Mouse (Mus musculus) forebrain, embryonic 15.5 days (tissue): ENCODE measurements at regions not wholly inside any gene's neighbourhood (a gene's known extent, or its start where the extent isn't known, plus 50 kb on each side); places are given as distances from the start of the nearest gene placed in this dataset.
"Not testable (repeated sequence)": the region's sequence is repeated elsewhere in the genome, so short reads cannot be mapped to it uniquely, and the experiment has no call there.

Experiments
- ATAC-seq: fragments of 200-750 bp; cut with Nextera tagmentation; replicated peaks from 2 replicates; pipeline ENCODE4 v1.8.0; 2017; ENCODE audit warnings: mild to moderate bottlenecking, moderate TSS enrichment, moderate library complexity
- H3K27ac ChIP-seq: fragments of 300-500 bp; sonication (generic); replicated peaks from 2 replicates; pipeline ENCODE4 v1.5.1; 2015; ENCODE audit warnings: mild to moderate bottlenecking, inconsistent platforms
- H3K27me3 ChIP-seq: fragments of 300-500 bp; sonication (generic); 2 replicates; pipeline ENCODE4 v1.6.1; 2015; ENCODE audit warnings: inconsistent platforms
- H3K36me3 ChIP-seq: fragments of 300-500 bp; sonication (generic); 2 replicates; pipeline ENCODE4 v1.6.1; 2015; ENCODE audit warnings: mild to moderate bottlenecking, inconsistent platforms
- H3K4me1 ChIP-seq: fragments of 300-500 bp; sonication (generic); 2 replicates; pipeline ENCODE4 v1.6.1; 2015; ENCODE audit warnings: inconsistent platforms
- H3K4me2 ChIP-seq: fragments of 300-500 bp; sonication (generic); replicated peaks from 2 replicates; pipeline ENCODE4 v1.6.1; 2015; ENCODE audit warnings: mild to moderate bottlenecking, inconsistent platforms
- H3K4me3 ChIP-seq: fragments of 300-500 bp; sonication (generic); 2 replicates; pipeline ENCODE4 v1.5.1; 2015; ENCODE audit warnings: mild to moderate bottlenecking, inconsistent platforms
- H3K9ac ChIP-seq: fragments of 300-500 bp; sonication (generic); replicated peaks from 2 replicates; pipeline ENCODE4 v1.6.1; 2015; ENCODE audit warnings: mild to moderate bottlenecking, inconsistent platforms
- H3K9me3 ChIP-seq: fragments of 300-500 bp; sonication (generic); 2 replicates; pipeline ENCODE4 v1.6.1; 2016; ENCODE audit warnings: inconsistent platforms
- WGBS: fragments of 180-500 bp; shearing (Covaris S2); methylation state at CpG from one replicate; pipeline ENCODE4 v1.1.7; 2015; ENCODE audit warnings: mixed read lengths; 5-methylcytosine and 5-hydroxymethylcytosine counted together

DNA sequence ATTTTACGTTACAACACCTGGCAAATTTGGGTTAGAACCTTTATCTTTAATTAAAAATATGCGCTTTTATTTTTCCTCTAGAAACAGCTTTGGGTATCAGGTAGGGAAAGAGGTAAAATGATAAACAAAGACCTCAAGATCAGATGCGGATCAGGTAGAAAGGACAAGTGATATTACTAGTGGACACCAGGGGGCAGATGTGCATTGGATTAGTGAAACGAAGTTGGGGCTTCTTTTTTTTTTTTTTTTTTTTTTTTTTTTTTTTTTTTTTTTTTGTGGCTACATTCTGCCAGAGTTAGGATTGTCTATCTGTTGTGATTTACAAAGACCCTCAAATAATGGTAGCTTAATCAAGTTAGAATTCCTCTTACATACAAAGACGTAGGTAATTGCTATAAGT is 153.8 kb downstream of the Cd109 start:
- Histone ChIP-seq H3K27me3 (no peaks in the 10 kb centered on the region), H3K4me1 (no peaks in the 10 kb centered on the region), H3K9me3 (no peaks in the 10 kb centered on the region), H3K4me2 (no peak overlapping the region), H3K27ac (no peak overlapping the region), H3K36me3 (no peaks in the 10 kb centered on the region), H3K9ac (no peak overlapping the region), H3K4me3 (no peak overlapping the region)
- 43% methylated on average over 5 of the region's 5 CpGs for WGBS
- ATAC-seq, result no peak

DNA sequence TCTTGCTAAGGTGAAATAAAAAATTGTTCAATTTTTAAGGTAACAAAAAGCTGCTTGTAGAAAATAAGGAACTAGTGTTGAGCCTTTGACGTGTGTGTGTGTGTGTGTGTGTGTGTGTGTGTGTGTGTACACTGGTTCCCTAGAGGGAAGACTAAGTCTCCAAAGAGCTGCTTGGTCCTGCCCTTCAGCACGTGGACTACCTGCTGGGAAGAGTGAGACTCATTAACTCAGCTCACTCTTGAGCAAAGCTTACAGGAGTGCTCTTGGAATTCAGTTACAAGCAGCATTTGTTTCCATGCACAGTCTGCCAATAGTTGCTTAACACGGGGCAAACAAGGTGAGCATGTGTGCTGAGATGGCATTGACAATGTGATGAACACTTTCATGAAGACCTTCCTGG is 158.6 kb downstream of the Cd109 start:
- 56% methylated on average over 3 of the region's 3 CpGs for WGBS
- Histone ChIP-seq H3K36me3 (no peaks in the 10 kb centered on the region), H3K4me3 (no peak overlapping the region), H3K4me2 (no peak overlapping the region), H3K27ac (no peak overlapping the region), H3K9me3 (no peaks in the 10 kb centered on the region), H3K27me3 (no peaks in the 10 kb centered on the region), H3K9ac (no peak overlapping the region), H3K4me1 (no peaks in the 10 kb centered on the region)
- no peak for ATAC-seq

DNA sequence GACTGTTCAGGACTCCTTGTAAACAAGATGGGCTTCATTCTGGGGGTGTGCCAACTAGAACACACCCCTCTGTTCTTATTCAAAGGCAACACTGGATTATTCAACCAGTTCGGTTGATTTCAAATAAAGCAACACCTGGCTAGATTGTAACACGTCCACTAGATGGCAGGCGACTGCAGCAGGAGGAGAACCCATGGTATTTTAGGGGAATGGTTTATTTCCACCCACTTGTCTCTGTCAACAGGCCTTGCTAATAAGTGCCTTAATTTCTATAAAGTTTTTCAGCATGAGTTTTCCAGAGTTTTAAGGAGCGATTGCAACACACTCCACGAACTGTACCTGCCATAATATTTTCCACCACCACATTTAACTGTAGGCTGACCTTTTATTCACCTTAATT is 160.1 kb downstream of the Cd109 start:
- 13% methylated on average over 5 of the region's 5 CpGs for whole genome bisulfite sequencing
- H3K36me3 ChIP-seq, result no peaks in the 10 kb centered on the region
- H3K27me3 ChIP-seq, result no peaks in the 10 kb centered on the region
- H3K9ac ChIP-seq, result no peak overlapping the region
- no peak overlapping the region for H3K27ac ChIP-seq
- no peak overlapping the region for H3K4me3 ChIP-seq
- no peak overlapping the region for H3K4me2 ChIP-seq
- no peaks in the 10 kb centered on the region for H3K4me1 ChIP-seq
- peak; percentile 75 for ATAC-seq
- no peaks in the 10 kb centered on the region for H3K9me3 ChIP-seq

DNA sequence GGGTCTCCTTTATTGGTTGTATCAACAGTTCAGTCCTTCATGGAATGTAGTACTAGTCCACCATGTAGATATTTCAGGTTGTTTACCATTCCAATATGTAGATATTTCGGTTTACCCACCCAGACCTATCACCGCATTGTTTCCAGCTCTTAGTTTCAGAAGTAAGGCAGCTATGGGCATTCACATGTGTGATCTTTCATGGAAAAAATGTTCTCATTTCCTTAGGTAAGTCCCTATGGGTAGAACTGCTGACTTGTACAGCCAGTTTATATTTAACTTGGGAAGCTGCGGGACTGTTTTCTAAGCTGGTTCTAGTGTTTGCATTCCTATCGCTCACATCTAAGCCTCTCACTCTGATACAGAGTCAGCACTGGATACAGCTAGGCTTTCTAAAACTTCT is 165.2 kb downstream of the Cd109 start:
- H3K27ac ChIP-seq, result no peak overlapping the region
- no peaks in the 10 kb centered on the region for H3K4me1 ChIP-seq
- ATAC-seq, result no peak
- WGBS, result 90% methylated on average over 4 of the region's 4 CpGs
- no peak overlapping the region for H3K4me2 ChIP-seq
- H3K9me3 ChIP-seq, result no peaks in the 10 kb centered on the region
- H3K27me3 ChIP-seq, result no peaks in the 10 kb centered on the region
- H3K4me3 ChIP-seq, result no peak overlapping the region
- no peak overlapping the region for H3K9ac ChIP-seq
- no peaks in the 10 kb centered on the region for H3K36me3 ChIP-seq

DNA sequence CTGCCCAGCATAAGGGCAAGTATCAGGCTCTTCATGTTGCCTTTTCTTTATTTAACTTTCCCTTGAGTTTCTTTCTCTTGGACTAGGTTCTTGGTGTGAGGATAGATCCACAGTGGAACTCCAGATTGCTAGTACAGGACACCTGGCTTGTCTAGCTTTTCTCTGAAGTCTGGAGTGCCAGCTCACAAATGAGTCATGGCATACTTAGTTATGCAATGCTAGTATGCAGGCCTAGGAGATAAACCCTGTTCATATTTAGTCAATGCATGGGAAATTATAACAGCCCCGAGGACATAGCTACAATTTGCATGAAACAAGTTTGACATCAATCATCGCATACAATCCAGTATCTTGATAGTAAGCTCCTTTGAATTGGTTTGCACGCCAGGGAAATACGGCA is 167.0 kb downstream of the Cd109 start:
- Histone ChIP-seq H3K9me3 (no peaks in the 10 kb centered on the region), H3K4me2 (no peak overlapping the region), H3K27me3 (no peaks in the 10 kb centered on the region), H3K27ac (no peak overlapping the region), H3K4me1 (no peaks in the 10 kb centered on the region), H3K36me3 (no peaks in the 10 kb centered on the region), H3K9ac (no peak overlapping the region), H3K4me3 (no peak overlapping the region)
- WGBS, result 97% methylated on average over 4 of the region's 4 CpGs
- no peak for ATAC-seq

DNA sequence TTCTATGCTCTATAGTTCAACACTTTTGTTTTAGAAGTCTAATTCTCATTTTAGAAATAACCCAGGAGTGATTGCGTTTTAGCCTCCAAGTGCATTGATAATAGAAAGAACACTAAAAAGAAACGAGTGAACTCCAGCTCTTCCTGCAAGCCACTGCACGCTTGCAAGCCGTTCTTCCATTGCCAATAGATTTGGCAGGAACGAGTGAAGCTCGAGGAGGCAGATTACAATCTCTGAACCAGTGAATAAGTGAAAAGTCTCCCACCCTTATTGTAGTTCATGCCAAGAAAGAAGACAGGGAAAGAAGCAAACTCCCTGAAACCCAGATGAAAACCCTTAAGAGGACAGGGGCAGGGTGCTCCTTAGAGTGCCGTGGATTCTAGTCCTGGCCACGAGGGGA is 167.5 kb downstream of the Cd109 start:
- Histone ChIP-seq H3K4me2 (no peak overlapping the region), H3K27me3 (no peaks in the 10 kb centered on the region), H3K9ac (no peak overlapping the region), H3K4me1 (no peaks in the 10 kb centered on the region), H3K36me3 (no peaks in the 10 kb centered on the region), H3K4me3 (no peak overlapping the region), H3K9me3 (no peaks in the 10 kb centered on the region), H3K27ac (no peak overlapping the region)
- WGBS, result 75% methylated on average over 8 of the region's 8 CpGs
- ATAC-seq, result no peak

DNA sequence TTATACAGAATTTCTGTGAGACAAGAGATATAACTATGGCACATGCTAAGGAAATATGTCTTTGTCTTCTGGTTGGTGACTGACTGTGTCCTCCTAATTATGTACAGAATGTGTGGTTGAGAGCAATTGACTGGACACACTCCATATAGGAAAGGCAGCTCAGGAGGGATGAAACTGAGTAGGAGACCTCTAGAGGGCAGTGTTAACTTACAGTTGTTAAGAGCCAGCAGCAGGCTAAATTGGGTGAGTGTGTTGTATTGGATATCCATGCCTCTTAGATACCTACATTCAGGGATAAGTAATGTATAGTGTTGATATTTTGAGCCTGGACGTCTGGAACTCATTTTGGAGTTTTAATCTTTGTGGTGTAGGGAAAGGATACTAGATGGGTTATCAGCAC is 172.5 kb downstream of the Cd109 start:
- no peak overlapping the region for H3K9ac ChIP-seq
- no peak overlapping the region for H3K4me2 ChIP-seq
- WGBS, result 0% methylated on average over 1 of the region's 1 CpGs
- 0 out of 2 replicates have a peak, but pooled peaks cover 2% of the 10 kb centered on the region for H3K4me1 ChIP-seq
- peak; percentile 93 for ATAC-seq
- H3K36me3 ChIP-seq, result no peaks in the 10 kb centered on the region
- H3K9me3 ChIP-seq, result no peaks in the 10 kb centered on the region
- no peaks in the 10 kb centered on the region for H3K27me3 ChIP-seq
- no peak overlapping the region for H3K27ac ChIP-seq
- no peak overlapping the region for H3K4me3 ChIP-seq

DNA sequence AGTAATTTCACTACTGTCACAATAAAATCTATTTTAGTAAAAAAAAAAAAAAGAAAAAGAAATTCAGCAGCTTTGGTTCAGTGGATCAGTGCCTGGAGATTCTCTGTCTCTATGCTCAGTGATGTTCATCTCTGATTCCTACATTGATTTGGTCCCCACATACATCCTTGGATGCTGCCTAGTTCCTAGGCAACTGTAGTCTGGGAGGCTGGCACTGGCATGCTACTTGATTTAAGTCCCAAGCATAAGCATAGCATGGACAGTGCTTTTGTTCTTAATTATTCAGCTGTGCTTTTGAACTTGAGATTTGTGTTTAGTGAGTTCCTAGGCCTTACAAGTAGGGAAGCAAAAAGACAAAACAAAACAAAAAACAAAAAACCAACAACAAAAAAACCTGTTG is 174.4 kb downstream of the Cd109 start:
- Histone ChIP-seq H3K4me1 (0 out of 2 replicates have a peak, but pooled peaks cover 2% of the 10 kb centered on the region), H3K9ac (no peak overlapping the region), H3K36me3 (no peaks in the 10 kb centered on the region), H3K27ac (no peak overlapping the region), H3K27me3 (no peaks in the 10 kb centered on the region), H3K9me3 (no peaks in the 10 kb centered on the region), H3K4me3 (no peak overlapping the region), H3K4me2 (no peak overlapping the region)
- ATAC-seq, result no peak

DNA sequence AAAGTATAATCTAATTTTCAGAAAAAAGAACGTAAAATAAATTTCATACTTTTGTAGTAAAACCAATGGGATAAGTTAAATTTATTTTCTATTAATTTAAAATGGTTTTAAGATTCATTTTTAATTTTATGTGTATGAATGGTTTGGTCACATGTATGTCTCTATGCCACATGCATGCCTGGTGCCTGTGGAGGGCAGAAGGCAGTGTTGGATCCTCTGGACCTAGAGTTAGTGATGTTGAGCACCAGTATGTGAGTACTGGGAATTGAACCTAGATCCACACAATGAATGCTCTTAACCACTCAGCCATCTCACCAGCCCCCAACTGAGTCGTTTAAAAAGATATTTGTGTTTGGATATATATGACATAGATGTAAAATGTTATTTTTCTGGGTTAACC is 174.8 kb downstream of the Cd109 start:
- no peak for ATAC-seq
- 88% methylated on average over 2 of the region's 2 CpGs for WGBS
- H3K9me3 ChIP-seq, result no peaks in the 10 kb centered on the region
- H3K27me3 ChIP-seq, result no peaks in the 10 kb centered on the region
- H3K4me1 ChIP-seq, result 0 out of 2 replicates have a peak, but pooled peaks cover 2% of the 10 kb centered on the region
- H3K27ac ChIP-seq, result no peak overlapping the region
- H3K9ac ChIP-seq, result no peak overlapping the region
- no peaks in the 10 kb centered on the region for H3K36me3 ChIP-seq
- no peak overlapping the region for H3K4me2 ChIP-seq
- H3K4me3 ChIP-seq, result no peak overlapping the region

DNA sequence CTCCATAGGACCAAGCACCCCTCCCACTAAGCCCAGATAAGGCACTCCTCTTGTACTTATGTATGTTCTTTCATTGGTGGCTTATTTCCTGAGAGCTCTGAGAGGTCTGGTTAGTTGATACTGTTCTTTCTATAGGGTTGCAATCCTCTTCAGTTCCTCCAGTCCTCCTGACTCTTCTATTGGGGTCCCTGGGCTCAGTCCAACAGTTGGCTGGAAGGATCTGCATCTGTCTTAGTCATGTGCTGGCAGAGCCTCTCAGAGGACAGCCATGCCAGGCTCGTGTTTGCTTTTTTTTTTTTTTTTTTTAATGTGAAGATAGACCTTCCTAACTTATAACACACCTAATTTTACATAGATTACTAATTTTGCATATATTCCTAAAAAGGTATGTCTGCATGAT is 180.5 kb downstream of the Cd109 start:
- ATAC-seq, result no peak
- Histone ChIP-seq H3K9me3 (no peaks in the 10 kb centered on the region), H3K4me1 (no peaks in the 10 kb centered on the region), H3K4me3 (no peak overlapping the region), H3K4me2 (no peak overlapping the region), H3K27ac (no peak overlapping the region), H3K36me3 (no peaks in the 10 kb centered on the region), H3K9ac (no peak overlapping the region), H3K27me3 (no peaks in the 10 kb centered on the region)
- 63% methylated on average over 1 of the region's 1 CpGs for WGBS

DNA sequence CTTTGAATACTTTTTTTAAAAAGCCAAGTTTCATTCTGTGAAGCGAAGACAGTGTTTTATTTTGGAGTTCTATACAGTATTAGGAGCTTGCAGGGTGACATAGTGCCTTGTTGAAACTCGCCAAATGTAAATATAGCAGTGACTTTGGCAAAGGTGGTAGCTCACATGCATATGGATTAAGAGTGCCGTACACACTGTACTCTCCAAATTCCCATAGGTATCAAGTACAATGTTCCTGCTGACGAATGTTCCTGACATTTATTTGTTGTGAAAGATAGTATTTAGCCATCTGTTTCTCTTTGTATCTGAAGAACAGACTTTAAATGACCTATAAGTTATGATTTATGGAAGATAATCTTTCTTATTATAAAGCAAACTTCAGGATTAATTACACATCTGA is 201.9 kb downstream of the Cd109 start:
- no peak overlapping the region for H3K9ac ChIP-seq
- no peak overlapping the region for H3K4me3 ChIP-seq
- 81% methylated on average over 4 of the region's 4 CpGs for WGBS
- H3K4me2 ChIP-seq, result no peak overlapping the region
- peaks cover 2% of the 10 kb centered on the region; the same call in 1 of the 2 replicates for H3K4me1 ChIP-seq
- no peaks in the 10 kb centered on the region for H3K36me3 ChIP-seq
- no peaks in the 10 kb centered on the region for H3K9me3 ChIP-seq
- H3K27ac ChIP-seq, result no peak overlapping the region
- no peaks in the 10 kb centered on the region for H3K27me3 ChIP-seq
- no peak for ATAC-seq

DNA sequence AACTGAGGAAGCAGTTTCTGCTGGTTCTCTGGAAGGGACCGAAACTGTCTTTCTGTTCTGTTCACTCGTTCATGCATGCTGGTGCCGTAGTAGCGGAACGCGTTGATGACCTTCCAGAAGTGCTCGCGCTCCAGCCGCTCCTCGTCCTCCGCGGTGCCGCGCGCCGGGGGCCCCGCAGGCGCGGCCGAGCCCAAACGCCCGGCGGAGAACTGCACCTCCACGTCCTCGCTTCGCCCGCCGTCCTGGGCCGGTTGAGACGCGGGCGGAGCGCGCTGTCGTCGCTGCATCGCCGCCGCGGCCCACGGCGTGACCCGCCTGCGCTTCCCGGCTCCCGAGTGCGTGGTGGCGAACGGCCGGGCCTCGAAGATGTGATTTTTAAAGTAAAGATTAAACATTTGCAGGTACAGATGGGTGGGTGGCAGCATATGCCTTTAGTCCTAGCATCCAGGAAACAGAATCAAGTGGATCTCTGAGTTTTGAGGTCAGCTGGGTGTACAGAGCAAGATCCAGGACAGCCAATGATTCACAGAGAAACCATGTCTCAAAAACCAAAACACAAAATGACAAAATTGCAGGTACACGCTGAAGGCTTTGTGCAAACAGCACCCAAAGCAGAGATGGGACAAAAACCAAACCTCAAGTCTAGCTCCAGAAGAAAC is 206.3 kb downstream of the Cd109 start:
- peak; percentile 89 for ATAC-seq
- H3K36me3 ChIP-seq, H3K9me3 ChIP-seq, H3K4me1 ChIP-seq, H3K27ac ChIP-seq, H3K27me3 ChIP-seq: not testable (repeated sequence)
- H3K4me3 ChIP-seq, result peak overlapping the region; percentile 36
- 6% methylated on average over 45 of the region's 52 CpGs for WGBS
- peak overlapping the region; percentile 37 for H3K9ac ChIP-seq
- peak overlapping the region; percentile 58 for H3K4me2 ChIP-seq

DNA sequence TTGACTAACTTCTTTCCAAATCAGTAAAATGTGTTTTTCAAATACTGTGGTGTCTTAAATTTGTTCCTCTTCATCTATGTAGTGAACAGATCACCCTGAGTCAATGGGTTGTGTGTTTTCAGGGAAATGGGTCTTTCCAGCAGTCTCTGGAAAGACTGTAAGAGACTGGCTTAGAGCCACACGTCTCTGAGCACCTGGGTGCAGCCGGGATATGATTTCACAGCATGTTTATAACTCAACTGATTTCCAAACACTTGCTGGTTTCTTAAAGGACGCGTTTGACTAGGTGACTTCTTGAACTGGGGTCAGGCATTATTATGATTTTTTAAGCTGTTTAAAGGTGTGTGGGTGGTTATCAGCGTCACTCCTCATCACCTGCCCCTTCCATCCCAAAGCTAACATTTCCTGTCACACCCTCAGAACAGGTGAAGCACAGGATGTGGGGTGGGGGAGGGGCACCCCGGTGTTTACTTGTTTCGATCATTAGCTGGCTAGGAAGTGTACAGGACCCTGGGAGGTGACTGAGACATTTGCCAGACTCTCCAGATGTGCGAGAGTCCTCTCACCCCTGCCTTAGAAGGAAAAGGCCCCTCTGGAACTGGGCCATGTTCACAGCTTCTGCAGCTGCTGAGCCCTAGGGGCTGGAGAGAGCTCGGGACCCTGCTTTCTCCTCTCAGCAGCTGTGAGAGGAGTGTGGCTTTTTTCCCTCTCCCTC is 229.8 kb downstream of the Cd109 start:
- H3K4me2 ChIP-seq, result no peak overlapping the region
- H3K36me3 ChIP-seq, result no peaks in the 10 kb centered on the region
- no peak overlapping the region for H3K9ac ChIP-seq
- H3K27ac ChIP-seq, result no peak overlapping the region
- ATAC-seq, result 0 out of 2 replicates have a peak, but pooled peaks have one; percentile 38
- no peaks in the 10 kb centered on the region for H3K9me3 ChIP-seq
- H3K27me3 ChIP-seq, result no peaks in the 10 kb centered on the region
- no peak overlapping the region for H3K4me3 ChIP-seq
- 0 out of 2 replicates have a peak, but pooled peaks cover 3% of the 10 kb centered on the region for H3K4me1 ChIP-seq
- 71% methylated on average over 9 of the region's 9 CpGs for WGBS
